11 mouse cellular contexts compared by ENCODE assay signal in the genomic region with DNA sequence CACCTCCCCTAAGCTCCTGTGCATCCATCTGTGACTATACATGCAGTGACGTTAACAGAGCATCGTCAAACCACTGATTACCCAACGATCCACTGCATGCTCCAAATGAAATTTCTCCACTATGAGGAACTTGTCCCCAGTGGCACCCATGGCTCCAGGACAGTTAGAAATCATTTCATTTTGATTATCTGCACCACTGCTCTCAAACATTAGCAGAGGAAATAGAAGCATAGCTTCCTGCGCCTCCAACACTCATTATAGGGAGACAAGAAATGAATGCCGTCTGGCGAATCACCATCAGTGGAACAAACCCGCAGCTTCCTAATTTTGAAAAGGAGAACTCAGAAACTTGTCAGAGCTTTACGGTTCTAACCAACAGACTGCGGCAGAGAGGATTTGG.
DNase-seq lines count a peak whose midpoint lies in the region; ATAC-seq and TF ChIP-seq lines count a peak whose summit lies in the region.
"Had no signal": no experiment of that assay in that cellular context is flagged by ENCODE, and none has a peak within 500 bp of the region (broad histone marks: within the 10 kb centered on the region; RNA-seq: fewer than 3 reads in every experiment).

No protein-coding gene starts in this region.

- no peaks in the 10 kb centered on the region for H3K9me3 ChIP-seq in midbrain, embryonic 11.5 days (ENCODE audit: control insufficient read depth, low read length)
- no peaks in the 10 kb centered on the region for H3K9me3 ChIP-seq in midbrain, embryonic 16.5 days (replicated peaks; ENCODE audit: control insufficient read depth, low read length, poor library complexity, severe bottlenecking)
- H3K9me3 ChIP-seq in hindbrain, embryonic 16.5 days (ENCODE audit: control insufficient read depth, low read length) = no peaks in the 10 kb centered on the region
- H3K9me3 ChIP-seq: forebrain, embryonic 13.5 days had no signal

- H3K4me1 ChIP-seq in midbrain, embryonic 11.5 days (ENCODE audit: control insufficient read depth, insufficient read depth, low read length) = no peaks in the 10 kb centered on the region
- no peaks in the 10 kb centered on the region for H3K4me1 ChIP-seq in midbrain, embryonic 16.5 days (ENCODE audit: control insufficient read depth, insufficient read depth, low read length)
- H3K4me1 ChIP-seq in bone marrow, adult 2 months (ENCODE audit: control insufficient read depth, insufficient read depth, low read length) = peaks cover 2% of the 10 kb centered on the region; the same call in 1 of the 2 replicates
- no peaks in the 10 kb centered on the region for H3K4me1 ChIP-seq in hindbrain, embryonic 16.5 days (ENCODE audit: control insufficient read depth, insufficient read depth, low read depth, low read length)
- H3K4me1 ChIP-seq: forebrain, embryonic 13.5 days had no signal

- H3K27me3 ChIP-seq in midbrain, embryonic 11.5 days (ENCODE audit: control insufficient read depth, insufficient read depth, low read length) = no peaks in the 10 kb centered on the region
- H3K27me3 ChIP-seq in midbrain, embryonic 16.5 days (ENCODE audit: control insufficient read depth, insufficient read depth, low read depth, low read length) = no peaks in the 10 kb centered on the region
- no peaks in the 10 kb centered on the region for H3K27me3 ChIP-seq in hindbrain, embryonic 16.5 days (replicated peaks; ENCODE audit: control insufficient read depth, insufficient read depth, low read length)
- H3K27me3 ChIP-seq: forebrain, embryonic 13.5 days had no signal

- no peak for ATAC-seq in midbrain, embryonic 11.5 days (ENCODE audit: low FRiP score)
- ATAC-seq in midbrain, embryonic 16.5 days = no peak
- ATAC-seq in hindbrain, embryonic 16.5 days = peak; percentile 63; the same call in 1 of the 2 replicates
- ATAC-seq: forebrain, embryonic 13.5 days; intestine, postnatal 0 days had no signal

- TF ChIP-seq POLR2A in bone marrow, adult 2 months (IDR thresholded peaks at IDR 0.05; ENCODE audit: borderline replicate concordance, control insufficient read depth, low read depth, low read length) = no peak

- no peak overlapping the region for H3K4me2 ChIP-seq in midbrain, embryonic 11.5 days
- H3K4me2 ChIP-seq in midbrain, embryonic 16.5 days (ENCODE audit: low read length) = no peak overlapping the region
- no peak overlapping the region for H3K4me2 ChIP-seq in hindbrain, embryonic 16.5 days (ENCODE audit: low read length)
- H3K4me2 ChIP-seq: forebrain, embryonic 13.5 days; heart, embryonic 11.5 days had no signal

- H3K4me3 ChIP-seq in midbrain, embryonic 11.5 days (ENCODE audit: low read depth, low read length) = no peak overlapping the region
- no peak overlapping the region for H3K4me3 ChIP-seq in midbrain, embryonic 16.5 days (ENCODE audit: low read depth, low read length)
- no peak overlapping the region for H3K4me3 ChIP-seq in bone marrow, adult 2 months (replicated peaks; ENCODE audit: control insufficient read depth, low read depth, low read length)
- no peak overlapping the region for H3K4me3 ChIP-seq in hindbrain, embryonic 16.5 days (ENCODE audit: low read length)
- H3K4me3 ChIP-seq: forebrain, embryonic 13.5 days had no signal

- H3K36me3 ChIP-seq in midbrain, embryonic 11.5 days (ENCODE audit: control insufficient read depth, insufficient read depth, low read length) = no peaks in the 10 kb centered on the region; the same call in 1 of the 2 replicates
- 0 out of 2 replicates have a peak, but pooled peaks cover 5% of the 10 kb centered on the region for H3K36me3 ChIP-seq in midbrain, embryonic 16.5 days (ENCODE audit: control insufficient read depth, insufficient read depth, low read length)
- H3K36me3 ChIP-seq in hindbrain, embryonic 16.5 days (ENCODE audit: control insufficient read depth, insufficient read depth, low read length) = 0 out of 2 replicates have a peak, but pooled peaks cover 2% of the 10 kb centered on the region

- H3K9ac ChIP-seq in midbrain, embryonic 11.5 days (ENCODE audit: low read length) = no peak overlapping the region
- H3K9ac ChIP-seq in midbrain, embryonic 16.5 days (ENCODE audit: low read depth, low read length) = no peak overlapping the region
- no peak overlapping the region for H3K9ac ChIP-seq in hindbrain, embryonic 16.5 days (ENCODE audit: low read depth, low read length)
- H3K9ac ChIP-seq: forebrain, embryonic 13.5 days had no signal

- TF ChIP-seq CTCF in bone marrow, adult 2 months (IDR thresholded peaks at IDR 0.05; ENCODE audit: control insufficient read depth, insufficient read depth, low read length) = no peak

- peak; percentile 39 for DNase-seq in midbrain, embryonic 11.5 days (ENCODE audit: low spot score, missing footprints)
- DNase-seq in retina, embryonic 14.5 days (ENCODE audit: low spot score) = peak; percentile 64
- no peak for DNase-seq in adrenal gland, postnatal 10 days
- DNase-seq in frontal cortex, postnatal 36 days (ENCODE audit: low spot score in 2 of 2) = no peak
- DNase-seq: cerebellum, adult 11-12 months had no signal

- 92% methylated on average over 9 of the region's 9 CpGs for WGBS in midbrain, embryonic 11.5 days
- 83% methylated on average over 9 of the region's 9 CpGs for WGBS in midbrain, embryonic 16.5 days
- 5% methylated on average over 9 of the region's 9 CpGs for WGBS in bone marrow, adult 2 months
- WGBS in hindbrain, embryonic 16.5 days = 62% methylated on average over 9 of the region's 9 CpGs

- H3K27ac ChIP-seq in midbrain, embryonic 11.5 days (ENCODE audit: low read depth, low read length) = no peak overlapping the region
- no peak overlapping the region for H3K27ac ChIP-seq in midbrain, embryonic 16.5 days (ENCODE audit: low read length)
- peak overlapping the region; percentile 69; the same call in 1 of the 2 replicates for H3K27ac ChIP-seq in bone marrow, adult 2 months (ENCODE audit: control insufficient read depth, insufficient read depth, low read depth, low read length, poor library complexity)
- H3K27ac ChIP-seq in hindbrain, embryonic 16.5 days (ENCODE audit: low read depth, low read length) = no peak overlapping the region
- H3K27ac ChIP-seq: forebrain, embryonic 13.5 days had no signal

Comparison
In these comparisons a context has a peak if more than half of its experiments do, and no peak if none do; other contexts are left out.
1. DNase-seq: peak in midbrain, embryonic 11.5 days (single experiment) and retina, embryonic 14.5 days (single experiment); none in adrenal gland, postnatal 10 days (single experiment) and frontal cortex, postnatal 36 days (0 of 2).